Mouse (Mus musculus) megakaryocyte progenitor cell, adult 5-6 weeks (primary cell): Measurements from ENCODE around the gene Cyp4f15. TPM values are rescaled to one million over a fixed set of nuclear protein-coding genes. Genes with fewer than 3 reads are reported as not detected.
A peak's percentile ranks its signal among the peaks of the same experiment; 100 is the strongest.
"Not testable (repeated sequence)": the region's sequence is repeated elsewhere in the genome, so short reads cannot be mapped to it uniquely, and the experiment has no call there.

ENCODE experiments used
- ATAC-seq: replicated peaks from 2 replicates; pipeline ENCODE4 v1.8.0; 2016; ENCODE audit warnings: mild to moderate bottlenecking, moderate TSS enrichment, inconsistent platforms; ENCODE audit not compliant: poor library complexity
- total RNA-seq, 2 experiments: library from RNA; stranded (forward) in 1 of 2; stranded (reverse) in 1 of 2; fragments of 157-497, 149-512 nt in 1 of 2; fragments of 200-1000 nt in 1 of 2; gene quantifications; 2 replicates each; pipeline versions ENCODE4 v1.2.3 to v1.2.4; 2015 to 2017

Cyp4f15 gene
- total RNA-seq (2015) = not detected in 2 replicates
- not detected in 2 replicates for total RNA-seq (2017)

DNA sequence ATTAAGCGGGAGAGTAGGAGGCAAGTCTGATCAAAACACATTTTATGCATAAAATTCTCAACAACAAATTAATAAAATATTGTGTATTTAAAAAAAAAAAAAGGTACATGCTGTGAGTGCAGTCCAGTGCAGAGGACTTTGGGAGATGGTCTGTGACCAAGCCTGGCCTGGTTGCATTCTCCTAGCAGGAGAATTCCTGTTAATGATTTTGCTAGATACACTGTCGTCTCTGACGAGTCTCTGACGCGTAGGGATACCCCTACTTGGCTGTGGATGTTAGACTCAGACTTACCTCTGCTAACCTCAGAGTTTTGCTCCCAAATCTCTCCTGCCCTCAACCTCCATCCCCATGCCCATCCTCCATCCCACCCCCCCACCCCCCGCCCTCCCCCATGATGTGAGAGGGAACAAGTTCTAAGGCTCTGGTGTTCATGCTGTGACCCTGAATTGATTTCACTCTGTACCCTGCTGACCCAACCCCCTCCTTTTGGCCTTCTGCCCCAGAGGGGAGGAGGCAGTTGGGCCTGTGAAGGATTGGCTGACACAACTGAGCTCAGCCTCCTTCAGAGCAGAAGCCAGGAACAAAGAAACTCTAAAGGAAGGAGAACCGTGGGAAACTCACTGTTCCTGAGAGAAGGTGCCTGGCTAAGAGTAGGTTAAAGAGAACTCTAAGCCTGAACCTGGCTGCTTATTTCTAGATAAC is at the start of gene Cyp4f15:
TSS of gene Cyp4f15 (plus strand) at position 580 of the 703 bp plus-strand sequence.
- ATAC-seq = no peak

DNA sequence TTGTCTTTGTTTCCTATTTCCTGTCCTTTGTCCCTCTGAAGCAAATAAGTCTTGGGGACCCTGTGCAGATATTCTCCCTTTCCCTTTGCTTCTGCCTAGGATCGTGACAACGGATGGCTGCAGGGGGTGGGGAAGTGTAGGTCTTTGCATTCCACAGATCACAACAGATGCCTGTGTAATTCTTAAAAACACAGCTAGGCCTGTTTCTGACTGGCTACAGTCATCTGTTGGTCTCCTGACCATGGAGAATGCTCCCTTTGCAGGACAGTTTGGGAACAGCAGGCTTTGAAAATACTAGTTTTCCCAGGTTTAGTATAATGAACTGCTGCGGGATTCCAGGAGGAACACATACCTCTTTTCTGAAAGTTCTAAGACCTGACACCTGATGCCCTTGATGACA is 49.1 kb upstream of the Cyp4f15 start:
- ATAC-seq = no peak

DNA sequence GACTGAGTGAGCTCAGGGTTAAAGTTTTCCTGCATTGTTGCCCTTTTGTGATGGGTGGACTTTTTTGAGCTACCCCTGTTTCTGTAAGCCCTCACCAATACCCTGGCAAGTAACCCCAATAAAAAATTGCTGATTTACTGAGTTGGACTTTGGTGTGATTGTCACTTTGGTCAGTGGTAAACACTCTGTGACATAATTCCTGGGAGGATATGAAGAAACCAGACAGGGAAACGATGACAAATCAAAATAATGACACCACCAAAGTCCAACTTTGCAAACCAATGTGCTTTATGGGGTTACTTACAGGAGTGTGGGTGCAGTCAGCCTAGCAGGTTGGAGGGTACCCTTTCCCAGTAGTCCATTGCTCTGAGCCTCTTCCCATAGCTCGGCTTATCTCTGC is 48.3 kb upstream of the Cyp4f15 start:
- no peak for ATAC-seq

DNA sequence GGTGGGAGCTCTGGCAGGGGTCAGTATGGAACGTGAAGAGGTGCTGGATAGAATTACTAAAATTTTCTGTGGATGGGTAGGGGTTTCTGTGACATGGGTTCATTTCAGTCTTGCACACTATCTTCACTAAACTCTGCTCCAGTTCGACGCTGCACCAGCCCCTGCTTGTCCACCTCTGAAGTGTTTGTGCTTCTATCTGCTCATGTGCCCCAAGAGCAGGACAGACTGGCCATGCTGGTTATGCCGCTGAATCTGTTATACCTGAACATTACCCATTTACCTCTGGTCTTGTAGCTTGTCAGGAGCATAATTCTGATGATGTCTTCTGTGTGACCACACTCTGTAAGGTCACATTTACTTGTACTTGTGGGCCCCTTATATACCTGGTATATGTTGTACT is 38.8 kb upstream of the Cyp4f15 start:
- no peak for ATAC-seq

DNA sequence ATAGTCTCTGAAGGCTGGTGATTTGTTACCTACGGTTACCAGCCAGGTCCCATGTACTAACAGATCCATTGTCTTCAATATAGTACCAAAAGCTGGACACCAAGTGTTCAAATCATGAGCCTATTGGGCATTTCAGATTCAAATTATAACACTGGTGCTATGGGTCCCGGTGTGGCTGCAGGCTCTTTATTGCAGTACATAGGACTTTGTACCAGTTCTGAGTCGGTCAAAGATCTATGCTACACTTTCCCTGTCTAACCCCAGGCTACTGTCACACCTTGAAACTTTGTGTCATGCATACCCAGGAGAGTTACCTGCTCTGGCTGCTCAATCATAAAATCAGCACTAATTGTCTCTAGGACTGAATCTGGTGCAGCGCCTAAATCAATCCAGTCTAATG is 31.6 kb upstream of the Cyp4f15 start:
- no peak for ATAC-seq

DNA sequence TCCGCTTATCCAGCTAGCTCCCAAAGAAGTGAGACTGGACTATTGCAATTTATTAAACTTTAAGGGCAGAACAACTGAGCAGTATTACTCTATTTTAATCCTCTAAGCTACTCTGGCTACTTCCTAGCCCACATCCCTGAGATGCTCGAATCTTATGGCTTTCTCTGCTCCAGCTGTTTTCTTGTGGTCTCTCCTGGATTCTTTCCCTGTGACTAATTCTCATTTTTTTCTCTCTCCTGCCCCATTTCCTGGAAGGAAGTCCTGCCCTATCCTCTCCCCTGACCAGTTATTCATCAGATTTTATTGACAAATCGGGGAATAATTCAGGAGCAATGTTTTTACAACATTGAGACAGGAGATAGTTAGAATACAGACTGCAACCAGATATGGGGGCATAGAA is 28.4 kb upstream of the Cyp4f15 start:
- ATAC-seq = no peak

DNA sequence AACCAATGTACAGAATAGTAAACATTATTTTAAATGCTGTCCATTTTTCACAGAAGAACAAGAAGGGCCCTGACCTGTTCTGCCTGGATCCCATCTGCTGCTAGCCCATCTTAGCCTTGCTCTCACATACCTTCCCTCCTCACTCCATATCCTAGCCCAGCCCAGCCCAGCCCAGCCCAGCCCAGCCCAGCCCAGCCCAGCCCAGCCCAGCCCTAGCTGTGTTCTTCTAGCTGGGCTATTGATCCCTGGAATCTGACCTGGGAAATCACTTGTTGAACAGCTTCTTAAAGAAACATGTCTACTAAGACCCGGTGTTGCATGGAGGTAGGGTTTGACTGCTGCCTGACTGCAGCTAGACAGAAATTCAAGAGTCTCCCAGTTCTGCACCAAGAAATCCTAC is 27.2 kb upstream of the Cyp4f15 start:
- ATAC-seq = no peak

DNA sequence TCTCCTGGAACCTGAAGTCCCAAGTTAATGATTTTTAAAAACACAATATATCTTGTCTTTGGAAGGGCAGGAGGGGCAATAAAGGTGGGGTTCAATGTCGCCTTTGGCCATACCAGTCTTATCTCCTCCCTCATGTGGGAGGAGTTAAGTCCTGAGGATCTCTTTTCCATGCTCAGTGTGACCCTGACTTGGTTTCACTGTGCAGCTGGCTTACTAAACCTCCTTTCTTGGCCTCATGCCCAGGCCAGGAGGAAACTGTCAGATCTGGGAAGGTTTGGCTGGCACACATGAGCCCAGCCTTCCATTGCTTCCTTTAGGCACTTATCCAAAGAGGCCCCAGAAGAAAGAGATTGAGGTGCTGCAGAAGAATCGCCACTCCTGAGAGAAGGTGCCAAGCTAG is 26.7 kb upstream of the Cyp4f15 start, which contains the start of gene Cyp4f40:
TSS of gene Cyp4f40 (plus strand) at position 189 of the 400 bp plus-strand sequence.
- no peak for ATAC-seq

DNA sequence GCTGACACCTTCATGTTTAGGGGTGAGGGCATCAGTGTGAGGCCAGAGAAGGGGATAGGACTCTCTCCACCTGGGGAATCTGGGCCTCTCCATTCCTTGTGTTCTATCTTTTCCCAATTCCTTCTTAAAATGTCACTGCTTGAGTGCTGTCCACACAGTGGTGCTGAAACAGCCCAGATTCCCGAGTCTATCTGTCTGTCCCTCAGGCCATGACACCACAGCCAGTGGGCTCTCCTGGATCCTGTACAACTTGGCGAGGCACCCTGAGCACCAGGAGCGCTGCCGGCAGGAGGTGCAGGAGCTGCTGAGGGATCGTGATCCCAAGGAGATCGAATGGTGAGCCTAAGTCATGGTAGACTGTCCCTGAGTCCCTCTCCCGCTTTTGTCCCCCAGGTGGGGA is 11.5 kb upstream of the Cyp4f15 start:
- ATAC-seq = no peak

DNA sequence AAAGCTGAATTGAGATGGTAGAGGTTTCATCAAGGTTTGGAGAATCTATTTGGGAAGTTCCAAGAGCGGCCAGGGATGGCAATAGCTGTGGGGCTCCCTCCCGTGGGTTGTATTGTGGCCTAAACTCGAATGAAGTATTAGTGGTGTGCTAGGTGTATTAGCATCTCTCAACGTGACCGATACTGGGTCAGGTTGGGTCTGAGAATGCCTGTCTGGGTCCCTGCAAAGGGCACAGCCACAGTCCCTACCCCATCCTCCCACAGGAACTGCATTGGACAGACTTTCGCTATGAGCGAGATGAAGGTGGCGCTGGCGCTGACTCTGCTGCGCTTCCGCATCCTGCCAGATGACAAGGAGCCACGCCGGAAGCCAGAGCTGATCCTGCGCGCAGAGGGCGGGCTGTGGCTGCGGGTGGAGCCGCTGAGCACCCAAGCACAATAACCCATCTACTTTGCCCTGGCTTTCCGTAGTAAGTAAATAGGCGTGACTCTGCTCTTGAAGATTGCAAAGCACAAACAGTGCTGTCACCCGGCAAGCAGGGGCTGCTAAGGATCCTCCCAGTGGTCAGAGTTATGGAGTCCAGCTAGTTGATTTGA is 9.3 kb upstream of the Cyp4f15 start:
- peak; percentile 46 for ATAC-seq

DNA sequence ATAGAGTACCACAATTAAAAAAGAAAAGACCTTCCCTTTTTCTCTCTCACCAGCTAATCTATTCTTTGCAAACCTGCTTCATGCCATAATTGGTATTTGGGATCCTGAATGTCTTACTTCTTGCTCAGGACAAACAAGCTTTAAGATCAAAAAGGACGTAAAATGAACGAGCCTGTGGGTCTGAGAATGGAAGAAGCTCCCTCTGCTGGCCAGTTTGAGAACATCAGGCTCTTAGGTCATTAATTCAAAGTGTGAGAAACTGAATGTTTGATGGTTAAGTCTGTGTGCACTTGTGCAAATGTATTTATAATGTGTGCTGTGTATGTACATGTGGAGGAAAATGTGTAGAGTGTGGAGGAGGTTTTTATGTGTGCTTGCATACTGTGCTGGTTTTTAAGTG is 5.0 kb upstream of the Cyp4f15 start:
- ATAC-seq = peak; percentile 60; the same call in 1 of the 2 replicates

DNA sequence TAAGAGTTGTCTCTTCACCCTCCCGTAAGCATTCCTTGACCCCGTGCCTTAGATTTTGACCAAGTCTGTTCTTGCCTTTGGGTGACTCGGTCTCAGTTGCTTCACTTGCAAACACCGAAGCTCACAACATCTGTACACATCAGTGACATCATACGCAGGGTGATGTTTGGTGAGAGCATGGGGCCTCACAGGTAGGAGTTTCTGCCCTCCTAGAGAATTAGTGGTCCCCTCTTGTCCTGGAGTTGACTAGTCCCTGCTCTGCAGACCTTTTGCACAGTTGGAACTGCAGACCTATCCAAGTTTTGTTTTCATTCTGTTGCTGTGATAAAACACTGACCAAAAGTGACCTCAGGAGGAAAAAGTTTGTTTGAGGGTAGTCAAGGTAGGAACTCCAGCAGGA is 1.3 kb downstream of the Cyp4f15 start:
- no peak for ATAC-seq

DNA sequence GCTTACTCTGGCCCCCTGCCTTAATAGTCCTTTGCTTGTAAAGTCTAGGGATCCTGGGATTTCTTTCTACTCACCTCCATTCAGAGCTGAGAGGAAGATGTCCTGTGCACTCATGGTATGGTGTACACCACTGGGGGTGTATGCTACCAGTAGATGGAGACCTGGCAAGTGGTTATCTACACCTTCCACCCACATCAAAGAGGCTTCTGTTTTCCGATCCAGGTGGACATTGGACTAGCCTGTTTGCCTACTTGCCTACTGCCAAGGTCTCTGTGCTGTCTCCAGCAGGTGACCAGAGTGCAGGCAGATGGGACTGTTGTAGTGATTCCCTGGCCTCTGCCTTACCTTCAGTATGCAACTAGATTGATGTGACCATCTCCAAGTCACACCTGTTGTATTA is 5.5 kb downstream of the Cyp4f15 start:
- no peak for ATAC-seq

DNA sequence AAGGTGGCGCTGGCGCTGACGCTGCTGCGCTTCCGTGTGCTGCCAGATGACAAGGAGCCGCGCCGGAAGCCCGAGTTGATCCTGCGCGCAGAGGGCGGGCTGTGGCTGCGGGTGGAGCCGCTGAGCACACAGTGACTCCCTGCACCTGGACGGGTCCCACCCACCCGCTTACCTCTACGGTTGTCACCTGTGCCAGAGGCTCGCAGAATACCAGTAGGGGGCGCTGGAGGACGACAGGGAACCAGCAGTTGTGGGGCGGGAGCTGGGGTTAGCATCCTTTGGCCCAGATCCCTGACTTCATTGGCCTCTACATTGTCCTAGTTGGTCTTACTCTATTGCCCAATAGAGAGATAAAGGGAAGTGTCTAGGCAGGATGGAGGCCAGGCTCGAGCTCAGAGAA is 17.4 kb downstream of the Cyp4f15 start:
- ATAC-seq = no peak

DNA sequence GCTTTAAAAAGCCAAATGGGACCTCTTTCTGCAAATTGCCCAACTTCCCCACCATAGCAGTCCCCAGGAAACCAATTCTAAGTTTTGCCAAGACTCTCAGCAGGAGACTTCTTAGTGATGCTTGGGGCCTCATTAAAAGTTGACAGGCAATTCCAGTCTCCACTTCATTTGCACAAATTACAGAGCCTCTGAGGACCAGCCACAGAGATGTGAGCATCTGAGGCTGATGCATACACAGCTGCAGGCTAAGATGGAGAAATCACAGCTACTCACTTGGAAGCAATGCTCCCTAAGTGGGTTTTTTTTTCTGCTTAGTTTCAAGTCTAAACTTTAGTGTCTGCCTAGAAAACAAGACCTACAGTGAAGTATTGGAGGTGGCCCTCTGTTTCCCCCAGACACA is 25.1 kb downstream of the Cyp4f15 start:
- ATAC-seq = not testable (repeated sequence)

DNA sequence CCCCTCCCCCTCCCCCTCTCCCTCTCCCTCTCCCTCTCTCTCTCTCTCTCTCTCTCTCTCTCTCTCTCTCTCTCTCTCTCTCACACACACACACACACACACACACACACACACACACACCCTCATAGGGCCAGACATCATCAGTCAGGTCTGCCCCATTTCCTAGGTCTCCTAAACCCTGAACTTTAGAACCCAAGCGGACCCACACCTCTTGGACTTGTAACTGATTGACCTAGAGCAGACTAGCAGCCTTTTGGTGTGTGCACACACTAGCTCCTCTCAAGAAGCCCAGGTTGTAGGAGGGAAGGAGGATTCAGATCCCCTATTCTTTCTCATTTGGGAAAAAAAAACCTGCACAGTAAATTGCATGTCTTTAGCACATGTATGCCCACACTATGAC is 36.7 kb downstream of the Cyp4f15 start:
- ATAC-seq = not testable (repeated sequence)

DNA sequence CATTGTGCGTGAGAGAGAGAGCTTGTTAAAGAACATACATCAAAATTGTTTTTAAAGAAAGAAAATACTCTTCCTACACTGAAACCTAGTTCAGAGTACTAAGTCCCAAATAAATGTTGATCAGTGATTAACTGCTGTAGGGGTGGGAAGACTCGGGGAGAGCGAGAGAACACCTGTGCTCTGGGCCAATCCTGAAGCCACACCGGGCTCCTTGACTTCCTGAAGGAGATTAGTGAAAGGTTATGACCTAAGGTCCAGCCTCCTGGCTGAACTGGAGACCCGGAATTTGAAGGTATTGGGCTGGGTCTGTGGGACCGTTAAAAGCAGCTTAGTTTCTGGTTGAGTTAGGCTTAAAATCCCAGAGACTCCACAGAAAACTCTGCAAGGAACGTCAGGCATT is 37.3 kb downstream of the Cyp4f15 start:
- ATAC-seq = no peak

DNA sequence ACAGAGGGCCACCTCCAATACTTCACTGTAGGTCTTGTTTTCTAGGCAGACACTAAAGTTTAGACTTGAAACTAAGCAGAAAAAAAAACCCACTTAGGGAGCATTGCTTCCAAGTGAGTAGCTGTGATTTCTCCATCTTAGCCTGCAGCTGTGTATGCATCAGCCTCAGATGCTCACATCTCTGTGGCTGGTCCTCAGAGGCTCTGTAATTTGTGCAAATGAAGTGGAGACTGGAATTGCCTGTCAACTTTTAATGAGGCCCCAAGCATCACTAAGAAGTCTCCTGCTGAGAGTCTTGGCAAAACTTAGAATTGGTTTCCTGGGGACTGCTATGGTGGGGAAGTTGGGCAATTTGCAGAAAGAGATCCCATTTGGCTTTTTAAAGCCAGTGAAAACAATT is 40.9 kb downstream of the Cyp4f15 start:
- ATAC-seq = not testable (repeated sequence)

DNA sequence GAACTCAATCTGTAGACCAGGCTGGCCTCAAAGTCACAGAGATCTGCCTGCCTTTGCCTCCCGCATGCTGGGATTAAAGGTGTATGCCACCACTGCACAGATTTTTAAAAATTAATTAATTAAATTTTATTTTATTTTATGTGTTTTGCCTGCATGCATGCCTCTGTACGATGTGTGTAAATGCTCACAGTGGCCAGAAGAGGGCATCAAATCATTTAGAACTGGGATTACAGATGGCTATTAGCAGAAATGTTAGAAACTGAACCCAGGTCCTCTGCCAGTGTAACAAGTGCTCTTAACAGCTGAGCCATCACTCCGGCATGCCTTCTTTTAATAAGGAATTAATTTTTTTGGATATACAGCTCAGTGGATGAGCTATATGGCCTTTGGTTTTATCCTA is 43.6 kb downstream of the Cyp4f15 start:
- ATAC-seq = peak; percentile 42; the same call in 1 of the 2 replicates

DNA sequence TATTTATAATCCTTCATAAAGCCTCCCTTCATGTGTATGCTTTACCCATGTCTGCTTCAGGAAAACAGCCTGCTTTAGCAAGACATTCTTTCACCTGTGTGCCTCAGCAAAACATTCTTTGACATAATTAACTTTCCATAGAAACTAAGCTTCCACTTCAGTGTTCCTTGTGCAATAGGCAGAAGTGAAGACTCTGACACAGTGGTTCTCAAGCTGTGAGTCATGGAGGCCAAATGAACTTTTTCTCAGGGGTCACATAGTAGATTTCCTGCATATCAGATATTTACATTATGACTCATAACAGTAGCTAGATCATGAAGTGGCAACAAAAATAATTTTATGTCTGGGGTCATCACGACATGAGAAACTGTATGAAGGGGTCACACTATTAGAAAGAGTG is 53.0 kb downstream of the Cyp4f15 start:
- ATAC-seq = no peak

DNA sequence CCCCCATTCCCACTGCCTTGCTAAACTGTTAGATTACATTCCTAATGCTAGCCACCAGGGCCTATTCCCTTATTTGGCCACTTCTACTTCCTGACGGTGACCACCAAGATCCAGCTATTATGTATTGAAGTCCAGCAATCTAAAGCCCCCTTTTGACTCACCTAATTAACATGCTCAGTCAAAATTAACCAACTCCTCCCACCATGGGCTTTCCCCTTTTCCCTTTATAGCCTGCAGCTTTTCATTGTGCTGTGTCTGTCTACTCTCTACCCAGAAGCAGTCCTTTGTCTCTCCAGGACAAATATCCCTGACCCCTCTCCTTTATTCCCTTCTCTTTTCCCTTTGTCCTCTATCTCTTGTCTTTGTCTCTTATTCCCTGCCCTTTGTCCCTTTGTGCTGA is 55.6 kb downstream of the Cyp4f15 start:
- no peak for ATAC-seq

DNA sequence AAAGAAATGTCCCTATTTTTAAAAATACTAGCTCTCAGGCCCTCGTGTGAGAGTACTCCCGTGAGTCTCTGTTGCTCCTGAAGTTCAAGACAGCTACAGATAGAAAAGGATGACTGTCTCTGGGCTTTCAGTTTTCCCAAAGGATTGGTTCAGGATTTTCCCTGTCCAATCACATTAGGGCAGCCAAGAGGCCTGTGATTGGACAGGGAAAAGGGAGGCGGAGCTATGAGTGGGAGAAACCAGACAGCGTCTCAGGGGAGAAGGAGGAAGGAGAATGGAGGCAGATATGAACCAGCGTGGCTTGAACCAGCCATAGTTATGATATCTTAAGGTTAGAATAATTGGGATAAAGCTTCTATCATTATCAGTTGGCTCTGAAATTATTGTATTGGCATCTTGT is 65.2 kb downstream of the Cyp4f15 start:
- no peak for ATAC-seq
